Mouse (Mus musculus) macrophage (primary cell): ENCODE data around the gene Rrm2. TPM values are rescaled to one million over a fixed set of nuclear protein-coding genes. Genes with fewer than 3 reads are reported as not detected.
"Not testable (repeated sequence)": the region's sequence is repeated elsewhere in the genome, so short reads cannot be mapped to it uniquely, and the experiment has no call there.

ENCODE experiments used
- H3K27ac ChIP-seq: fragments of 350-480 bp; formaldehyde crosslinking; 2 replicates; pipeline ENCODE4 v1.9.0; 2021
- H3K36me3 ChIP-seq: fragments of 350-480 bp; formaldehyde crosslinking; 2 replicates; pipeline ENCODE4 v1.9.0; 2021; ENCODE audit errors: inconsistent target
- H3K4me3 ChIP-seq: fragments of 350-480 bp; formaldehyde crosslinking; 2 replicates; pipeline ENCODE4 v1.9.0; 2021; ENCODE audit errors: inconsistent target
- H3K79me2 ChIP-seq: fragments of 350-480 bp; formaldehyde crosslinking; 2 replicates; pipeline ENCODE4 v1.9.0; 2021; ENCODE audit errors: inconsistent target
- WGBS: methylation state at CpG from one replicate; pipeline ENCODE4 v1.1.7; 2026; ENCODE audit warnings: inconsistent platforms; ENCODE audit not compliant: missing documents; 5-methylcytosine and 5-hydroxymethylcytosine counted together
- polyA plus RNA-seq: library from polyadenylated mRNA; stranded (reverse); fragments of 250-400 nt; gene quantifications from 3 replicates; pipeline ENCODE4 v1.2.4, GENCODE M21; 2018; ENCODE audit warnings: inconsistent platforms

Rrm2 gene
- polyA plus RNA-seq, 1 experiment from 2014 or later: 10.5 TPM

- peaks cover 1% of the 10 kb centered on the region; the same call in 1 of the 2 replicates for H3K79me2 ChIP-seq
- WGBS: 97% methylated on average over 5 of the region's 5 CpGs
- no peak overlapping the region for H3K27ac ChIP-seq
- H3K4me3 ChIP-seq: no peak overlapping the region
- H3K36me3 ChIP-seq: no peaks in the 10 kb centered on the region
Measured at GRCm38 (mm10) chr12:24714579-24715255, 6.7 kb downstream of the Rrm2 start.

- H3K36me3 ChIP-seq: no peaks in the 10 kb centered on the region
- no peak overlapping the region for H3K27ac ChIP-seq
- 90% methylated on average over 2 of the region's 2 CpGs for WGBS
- H3K79me2 ChIP-seq: no peaks in the 10 kb centered on the region
- H3K4me3 ChIP-seq: no peak overlapping the region
Measured at GRCm38 (mm10) chr12:24715268-24715896, 7.3 kb downstream of the Rrm2 start.

- no peak overlapping the region for H3K4me3 ChIP-seq
- no peaks in the 10 kb centered on the region for H3K36me3 ChIP-seq
- H3K27ac ChIP-seq: no peak overlapping the region
- H3K79me2 ChIP-seq: no peaks in the 10 kb centered on the region
- 72% methylated on average over 4 of the region's 4 CpGs for WGBS
Measured at GRCm38 (mm10) chr12:24716721-24717301, 8.8 kb downstream of the Rrm2 start.

GRCm38 (mm10) chr12:24723434-24723833, 15.4 kb downstream of the Rrm2 start:
- Histone ChIP-seq H3K27ac (no peak overlapping the region), H3K36me3 (no peaks in the 10 kb centered on the region), H3K4me3 (no peak overlapping the region), H3K79me2 (no peaks in the 10 kb centered on the region)
- 42% methylated on average over 2 of the region's 2 CpGs for WGBS

- no peak overlapping the region for H3K27ac ChIP-seq
- H3K4me3 ChIP-seq: no peak overlapping the region
- 7% methylated on average over 4 of the region's 4 CpGs for WGBS
- no peaks in the 10 kb centered on the region for H3K79me2 ChIP-seq
- no peaks in the 10 kb centered on the region for H3K36me3 ChIP-seq
Measured at GRCm38 (mm10) chr12:24723859-24724258, 15.8 kb downstream of the Rrm2 start.

GRCm38 (mm10) chr12:24724369-24724768, 16.3 kb downstream of the Rrm2 start:
- Histone ChIP-seq H3K79me2 (no peaks in the 10 kb centered on the region), H3K27ac (no peak overlapping the region), H3K4me3 (no peak overlapping the region), H3K36me3 (no peaks in the 10 kb centered on the region)
- 64% methylated on average over 2 of the region's 2 CpGs for WGBS

- Histone ChIP-seq H3K79me2 (no peaks in the 10 kb centered on the region), H3K36me3 (no peaks in the 10 kb centered on the region), H3K27ac (no peak overlapping the region), H3K4me3 (no peak overlapping the region)
- 59% methylated on average over 13 of the region's 13 CpGs for WGBS
Measured at GRCm38 (mm10) chr12:24734828-24735394, 26.9 kb downstream of the Rrm2 start.

- no peak overlapping the region for H3K27ac ChIP-seq
- WGBS: 90% methylated on average over 2 of the region's 2 CpGs
- no peaks in the 10 kb centered on the region for H3K79me2 ChIP-seq
- no peaks in the 10 kb centered on the region for H3K36me3 ChIP-seq
- no peak overlapping the region for H3K4me3 ChIP-seq
Measured at GRCm38 (mm10) chr12:24736956-24737355, 28.9 kb downstream of the Rrm2 start.

GRCm38 (mm10) chr12:24739963-24740362, 31.9 kb downstream of the Rrm2 start:
- WGBS: 70% methylated on average over 1 of the region's 1 CpGs
- Histone ChIP-seq H3K79me2 (no peaks in the 10 kb centered on the region), H3K36me3 (no peaks in the 10 kb centered on the region)

GRCm38 (mm10) chr12:24741535-24741934, 33.5 kb downstream of the Rrm2 start:
- not testable (repeated sequence) for H3K79me2 ChIP-seq, H3K27ac ChIP-seq, H3K4me3 ChIP-seq, H3K36me3 ChIP-seq
- 75% methylated on average over 6 of the region's 6 CpGs for WGBS

More at GRCm38 (mm10) chr12:24739963-24740362, 31.9 kb downstream of the Rrm2 start:
- H3K4me3 ChIP-seq: no peak overlapping the region
- no peak overlapping the region for H3K27ac ChIP-seq

- Histone ChIP-seq H3K36me3 (no peaks in the 10 kb centered on the region), H3K27ac (no peak overlapping the region), H3K4me3 (no peak overlapping the region), H3K79me2 (no peaks in the 10 kb centered on the region)
- WGBS: 86% methylated on average over 1 of the region's 1 CpGs
Measured at GRCm38 (mm10) chr12:24744309-24744708, 36.3 kb downstream of the Rrm2 start.

- no peak overlapping the region for H3K4me3 ChIP-seq
- H3K36me3 ChIP-seq: no peaks in the 10 kb centered on the region
- H3K27ac ChIP-seq: no peak overlapping the region
- 93% methylated on average over 5 of the region's 5 CpGs for WGBS
- H3K79me2 ChIP-seq: no peaks in the 10 kb centered on the region
Measured at GRCm38 (mm10) chr12:24746579-24747296, 38.7 kb downstream of the Rrm2 start.

GRCm38 (mm10) chr12:24747297-24747696, 39.3 kb downstream of the Rrm2 start:
- Histone ChIP-seq H3K27ac (no peak overlapping the region), H3K79me2 (no peaks in the 10 kb centered on the region), H3K4me3 (no peak overlapping the region), H3K36me3 (no peaks in the 10 kb centered on the region)
- WGBS: 90% methylated on average over 7 of the region's 8 CpGs

- Histone ChIP-seq H3K27ac (no peak overlapping the region), H3K4me3 (no peak overlapping the region), H3K36me3 (no peaks in the 10 kb centered on the region), H3K79me2 (no peaks in the 10 kb centered on the region)
- WGBS: 95% methylated on average over 6 of the region's 6 CpGs
Measured at GRCm38 (mm10) chr12:24750521-24750920, 42.5 kb downstream of the Rrm2 start.
